Mouse (Mus musculus) spleen, adult 2 months (tissue): ENCODE measurements around the gene Gdf11. TPM values are rescaled to one million over a fixed set of nuclear protein-coding genes. Genes with fewer than 3 reads are reported as not detected.

Experiments
- DNase-seq, 2 experiments: peaks; one replicate each; pipeline versions ENCODE4 v3.0.0 to v3.0.0-alpha.2; 2012 to 2021; ENCODE audit warnings: low spot score in 2 of 2, low read depth in 1 of 2
- H3K27ac ChIP-seq: fragments of 200-500 bp; 2 replicates; pipeline ENCODE4 v1.5.1; 2012; ENCODE audit warnings: low read length, inconsistent platforms; ENCODE audit not compliant: insufficient read depth
- H3K27me3 ChIP-seq: fragments of 200-500 bp; 2 replicates; pipeline ENCODE4 v1.6.1; 2012; ENCODE audit warnings: mild to moderate bottlenecking, moderate library complexity, low read length, inconsistent platforms; ENCODE audit not compliant: control insufficient read depth, insufficient read depth
- H3K36me3 ChIP-seq: fragments of 200-500 bp; 2 replicates; pipeline ENCODE4 v1.6.1; 2012; ENCODE audit warnings: mild to moderate bottlenecking, low read length, inconsistent platforms; ENCODE audit not compliant: control insufficient read depth, insufficient read depth
- H3K4me1 ChIP-seq: fragments of 200-500 bp; 2 replicates; pipeline ENCODE4 v1.6.1; 2011; ENCODE audit warnings: inconsistent platforms; ENCODE audit not compliant: control insufficient read depth, insufficient read depth, insufficient read length
- H3K4me3 ChIP-seq: fragments of 200-500 bp; 2 replicates; pipeline ENCODE4 v1.5.1; 2011; ENCODE audit warnings: mild to moderate bottlenecking, inconsistent platforms; ENCODE audit not compliant: insufficient read depth, insufficient read length; ENCODE audit errors: extremely low read depth
- CTCF ChIP-seq: fragments of 200-500 bp; IDR thresholded peaks from 2 replicates; pipeline ENCODE4 v1.5.1; 2011; ENCODE audit warnings: mild to moderate bottlenecking, inconsistent platforms; ENCODE audit not compliant: insufficient read depth, insufficient read length, insufficient replicate concordance; ENCODE audit errors: extremely low read depth
- POLR2A ChIP-seq: fragments of 200-500 bp; IDR thresholded peaks from 2 replicates; pipeline ENCODE4 v1.6.1; 2011; ENCODE audit warnings: low read depth, low read length, inconsistent platforms
- WGBS: fragments of 180-500 bp; shearing (Covaris S2); methylation state at CpG from one replicate; pipeline ENCODE4 v1.1.7; 2018; 5-methylcytosine and 5-hydroxymethylcytosine counted together
- polyA plus RNA-seq: library from polyadenylated mRNA; depleted of rRNA; stranded (reverse); fragments of >200 nt; gene quantifications from 2 replicates; pipeline ENCODE4 v1.2.3, GENCODE M21; 2012

The Gdf11 gene
- polyA plus RNA-seq, 1 experiment, result 6.0 TPM

DNA sequence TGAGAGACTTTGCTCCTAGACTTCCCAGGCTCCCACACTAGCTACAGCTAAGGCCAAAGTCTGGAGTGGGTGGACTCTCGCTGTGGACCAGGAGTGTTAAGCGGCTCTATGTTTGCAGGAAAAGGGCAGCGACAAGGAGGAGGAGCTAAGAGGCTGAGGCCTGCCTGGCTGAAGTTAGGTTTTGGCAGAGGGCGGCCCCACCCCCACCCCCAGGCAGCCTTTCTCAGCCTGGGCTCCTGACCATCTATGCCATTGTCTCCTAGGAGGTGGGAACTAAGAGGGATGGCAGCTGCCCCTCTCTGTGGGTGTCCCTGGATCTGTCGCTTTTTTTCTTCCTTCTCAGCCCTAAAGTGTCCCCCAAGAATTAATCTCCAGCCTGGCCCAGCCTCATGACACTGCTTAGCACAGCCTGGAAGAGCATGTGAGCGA is 27.7 kb upstream of the Gdf11 start:
- no peak for DNase-seq
- no peak overlapping the region for H3K27ac ChIP-seq
- H3K27me3 ChIP-seq, result no peaks in the 10 kb centered on the region
- peaks cover 9% of the 10 kb centered on the region for H3K36me3 ChIP-seq
- TF ChIP-seq CTCF, result no peak
- no peak for TF ChIP-seq POLR2A
- H3K4me1 ChIP-seq, result peaks cover 4% of the 10 kb centered on the region; the same call in 1 of the 2 replicates
- no peak overlapping the region for H3K4me3 ChIP-seq
- WGBS, result 73% methylated on average over 6 of the region's 6 CpGs

- H3K27me3 ChIP-seq, result no peaks in the 10 kb centered on the region
- H3K4me1 ChIP-seq, result peaks cover 2% of the 10 kb centered on the region; the same call in 1 of the 2 replicates
- DNase-seq, result no peak
- WGBS, result 82% methylated on average over 7 of the region's 7 CpGs
- H3K4me3 ChIP-seq, result no peak overlapping the region
- H3K36me3 ChIP-seq, result peaks cover 9% of the 10 kb centered on the region
- H3K27ac ChIP-seq, result no peak overlapping the region
- no peak for TF ChIP-seq POLR2A
- no peak for TF ChIP-seq CTCF
These were observed 26.7 kb upstream of the Gdf11 start for GRCm38 (mm10) chr10:128918246-128918645.

DNA sequence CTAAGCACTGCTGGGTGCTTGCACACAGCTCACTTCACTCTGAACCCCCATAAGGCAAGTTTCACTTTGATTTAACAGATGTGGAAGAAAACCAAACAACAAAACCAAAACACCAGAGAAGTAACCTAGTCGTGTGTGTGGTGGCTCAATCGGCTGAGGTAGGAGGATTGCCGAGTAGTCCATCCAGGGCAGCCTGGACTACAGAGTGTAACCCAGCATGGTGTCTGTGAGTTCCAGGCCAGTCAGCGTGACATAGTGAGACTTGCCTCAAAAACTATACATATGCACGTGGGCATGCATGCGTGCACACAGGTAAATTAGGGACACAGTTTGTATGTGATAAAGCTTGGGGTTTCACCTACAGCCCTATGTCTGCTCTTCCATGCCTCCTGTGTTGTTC is 25.9 kb upstream of the Gdf11 start:
- Histone ChIP-seq H3K4me3 (no peak overlapping the region), H3K27me3 (no peaks in the 10 kb centered on the region), H3K27ac (no peak overlapping the region), H3K36me3 (peaks cover 9% of the 10 kb centered on the region), H3K4me1 (peaks cover under 1% of the 10 kb centered on the region; the same call in 1 of the 2 replicates)
- TF ChIP-seq POLR2A (no peak), CTCF (no peak)
- DNase-seq, result no peak
- 94% methylated on average over 6 of the region's 6 CpGs for WGBS

- Histone ChIP-seq H3K27me3 (no peaks in the 10 kb centered on the region), H3K4me1 (no peaks in the 10 kb centered on the region), H3K4me3 (no peak overlapping the region), H3K36me3 (peaks cover 9% of the 10 kb centered on the region), H3K27ac (no peak overlapping the region)
- WGBS, result 93% methylated on average over 3 of the region's 3 CpGs
- no peak for TF ChIP-seq CTCF
- no peak for TF ChIP-seq POLR2A
- no peak for DNase-seq
These were observed 25.1 kb upstream of the Gdf11 start for GRCm38 (mm10) chr10:128916665-128917064.

- Histone ChIP-seq H3K4me3 (no peak overlapping the region), H3K27me3 (no peaks in the 10 kb centered on the region), H3K36me3 (peaks cover 9% of the 10 kb centered on the region), H3K27ac (no peak overlapping the region), H3K4me1 (no peaks in the 10 kb centered on the region)
- TF ChIP-seq CTCF (no peak), POLR2A (no peak)
- no peak for DNase-seq
- 86% methylated on average over 2 of the region's 2 CpGs for WGBS
These were observed 24.0 kb upstream of the Gdf11 start for GRCm38 (mm10) chr10:128915550-128915949.

DNA sequence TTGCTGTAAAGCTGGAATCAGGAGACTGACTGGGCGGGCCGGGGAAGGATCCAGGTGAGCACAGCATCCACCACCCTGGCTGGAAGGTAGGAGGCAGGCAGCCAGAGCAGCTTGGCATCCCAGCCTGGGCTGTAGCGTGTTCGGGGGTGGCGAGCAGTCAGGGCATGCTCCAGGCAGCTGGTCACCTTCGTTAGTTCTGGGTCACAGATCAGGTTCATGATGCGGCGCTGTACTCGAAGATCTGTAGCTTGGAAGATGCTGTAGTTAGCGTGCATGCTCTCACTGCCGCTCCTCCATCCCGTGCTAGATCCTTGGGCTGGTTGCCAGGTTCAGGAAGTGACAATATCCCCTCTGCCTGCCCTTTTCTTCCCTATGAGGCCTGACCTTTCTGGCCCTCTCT is 22.2 kb upstream of the Gdf11 start:
- 91% methylated on average over 12 of the region's 12 CpGs for WGBS
- DNase-seq, result no peak
- Histone ChIP-seq H3K27ac (no peak overlapping the region), H3K4me3 (no peak overlapping the region), H3K36me3 (peaks cover 5% of the 10 kb centered on the region; the same call in 1 of the 2 replicates), H3K4me1 (peaks cover 9% of the 10 kb centered on the region; the same call in 1 of the 2 replicates), H3K27me3 (peaks cover 14% of the 10 kb centered on the region)
- TF ChIP-seq POLR2A (no peak), CTCF (no peak)

GRCm38 (mm10) chr10:128913219-128913618 is 21.7 kb upstream of the Gdf11 start:
- Histone ChIP-seq H3K27me3 (peaks cover 14% of the 10 kb centered on the region), H3K4me3 (no peak overlapping the region), H3K4me1 (peaks cover 9% of the 10 kb centered on the region; the same call in 1 of the 2 replicates), H3K36me3 (peaks cover 3% of the 10 kb centered on the region; the same call in 1 of the 2 replicates), H3K27ac (no peak overlapping the region)
- 21% methylated on average over 5 of the region's 5 CpGs for WGBS
- no peak for TF ChIP-seq POLR2A
- TF ChIP-seq CTCF, result peak; percentile 82; the same call in 1 of the 2 replicates
- peak; percentile 61 to 75 for DNase-seq
